In genomic region chr3:44423166-44423565, GRCm38 (mm10) we compare ENCODE assay signal across 14 mouse cellular contexts.
DNase-seq lines count a peak whose midpoint lies in the region; ATAC-seq and TF ChIP-seq lines count a peak whose summit lies in the region.
"Had no signal": no experiment of that assay in that cellular context is flagged by ENCODE, and none has a peak within 500 bp of the region (broad histone marks: within the 10 kb centered on the region; RNA-seq: fewer than 3 reads in every experiment).

No protein-coding gene starts in this region.

- no peaks in the 10 kb centered on the region for H3K4me1 ChIP-seq in lung, embryonic 15.5 days
- no peaks in the 10 kb centered on the region for H3K4me1 ChIP-seq in intestine, embryonic 15.5 days (replicated peaks)
- H3K4me1 ChIP-seq in stomach, postnatal 0 days (replicated peaks; ENCODE audit: control insufficient read depth, insufficient read depth): no peaks in the 10 kb centered on the region
- H3K4me1 ChIP-seq in hindbrain, embryonic 10.5 days (replicated peaks): no peaks in the 10 kb centered on the region
- H3K4me1 ChIP-seq: embryonic facial prominence, embryonic 15.5 days; limb, embryonic 12.5 days; neural tube, embryonic 13.5 days had no signal

- H3K27me3 ChIP-seq in lung, embryonic 15.5 days: no peaks in the 10 kb centered on the region
- no peaks in the 10 kb centered on the region for H3K27me3 ChIP-seq in intestine, embryonic 15.5 days (replicated peaks)
- H3K27me3 ChIP-seq in stomach, postnatal 0 days (ENCODE audit: control insufficient read depth, insufficient read depth, low read length): no peaks in the 10 kb centered on the region
- H3K27me3 ChIP-seq in hindbrain, embryonic 10.5 days (ENCODE audit: insufficient read depth, poor library complexity, severe bottlenecking): no peaks in the 10 kb centered on the region
- H3K27me3 ChIP-seq: embryonic facial prominence, embryonic 15.5 days; limb, embryonic 12.5 days; neural tube, embryonic 13.5 days had no signal

- no peak overlapping the region for H3K27ac ChIP-seq in lung, embryonic 15.5 days
- no peak overlapping the region for H3K27ac ChIP-seq in intestine, embryonic 15.5 days
- H3K27ac ChIP-seq in stomach, postnatal 0 days (replicated peaks): no peak overlapping the region
- H3K27ac ChIP-seq in left cerebral cortex, adult 2 months: no peak overlapping the region
- no peak overlapping the region for H3K27ac ChIP-seq in hindbrain, embryonic 10.5 days
- H3K27ac ChIP-seq: embryonic facial prominence, embryonic 15.5 days; limb, embryonic 12.5 days; neural tube, embryonic 13.5 days had no signal

- TF ChIP-seq CTCF in stomach, postnatal 0 days (IDR thresholded peaks at IDR 0.05; ENCODE audit: low read depth): no peak
- TF ChIP-seq CTCF in left cerebral cortex, adult 2 months (IDR thresholded peaks at IDR 0.05): no peak

- TF ChIP-seq EP300 in stomach, postnatal 0 days (optimal IDR thresholded peaks at IDR 0.05): no peak

- peak; percentile 35; the same call in 1 of the 2 replicates for ATAC-seq in lung, embryonic 15.5 days (ENCODE audit: borderline replicate concordance, extremely low read depth, low FRiP score, low TSS enrichment)
- ATAC-seq in intestine, embryonic 15.5 days: peak; percentile 71
- ATAC-seq in stomach, postnatal 0 days (ENCODE audit: low FRiP score, low TSS enrichment): no peak; the same call in 1 of the 2 replicates

- H3K4me3 ChIP-seq in lung, embryonic 15.5 days: no peak overlapping the region
- H3K4me3 ChIP-seq in intestine, embryonic 15.5 days (replicated peaks): no peak overlapping the region
- H3K4me3 ChIP-seq in stomach, postnatal 0 days (ENCODE audit: low read depth, low read length): no peak overlapping the region
- H3K4me3 ChIP-seq in left cerebral cortex, adult 2 months: no peak overlapping the region
- no peak overlapping the region for H3K4me3 ChIP-seq in hindbrain, embryonic 10.5 days
- H3K4me3 ChIP-seq: embryonic facial prominence, embryonic 15.5 days; limb, embryonic 12.5 days; neural tube, embryonic 13.5 days had no signal

- no peak overlapping the region for H3K4me2 ChIP-seq in lung, embryonic 15.5 days
- no peak overlapping the region for H3K4me2 ChIP-seq in intestine, embryonic 15.5 days (replicated peaks)
- no peak overlapping the region for H3K4me2 ChIP-seq in stomach, postnatal 0 days (replicated peaks; ENCODE audit: low read depth)
- H3K4me2 ChIP-seq: embryonic facial prominence, embryonic 15.5 days; limb, embryonic 12.5 days; neural tube, embryonic 13.5 days had no signal

- H3K36me3 ChIP-seq in lung, embryonic 15.5 days: no peaks in the 10 kb centered on the region
- H3K36me3 ChIP-seq in intestine, embryonic 15.5 days: no peaks in the 10 kb centered on the region
- H3K36me3 ChIP-seq in stomach, postnatal 0 days (ENCODE audit: control insufficient read depth, insufficient read depth, low read length): no peaks in the 10 kb centered on the region
- no peaks in the 10 kb centered on the region for H3K36me3 ChIP-seq in hindbrain, embryonic 10.5 days
- H3K36me3 ChIP-seq: embryonic facial prominence, embryonic 15.5 days; limb, embryonic 12.5 days; neural tube, embryonic 13.5 days had no signal

- no peak overlapping the region for H3K9ac ChIP-seq in lung, embryonic 15.5 days
- H3K9ac ChIP-seq in intestine, embryonic 15.5 days: no peak overlapping the region
- no peak overlapping the region for H3K9ac ChIP-seq in stomach, postnatal 0 days (ENCODE audit: low read length)
- H3K9ac ChIP-seq: embryonic facial prominence, embryonic 15.5 days; limb, embryonic 12.5 days; neural tube, embryonic 13.5 days had no signal

- DNase-seq in gastrocnemius, postnatal 10 days: peak; percentile 8
- DNase-seq in gastrocnemius, adult 8-10 months (ENCODE audit: low spot score in 2 of 2): no peak
- no peak for DNase-seq in lung, adult 18-20 months
- peak; percentile 15 for DNase-seq in stomach, postnatal 0 days (ENCODE audit: low spot score)
- DNase-seq in left cerebral cortex, adult 2 months (ENCODE audit: extremely low spot score in 1 of 2, low spot score in 2 of 2): no peak
- no peak for DNase-seq in hindbrain, embryonic 10.5 days (ENCODE audit: low spot score)
- DNase-seq: adrenal gland, adult 2 months; cerebellum, adult 11 months; thymus, postnatal 25 days had no signal

- 33% methylated on average over 2 of the region's 2 CpGs for WGBS in lung, embryonic 15.5 days
- 50% methylated on average over 2 of the region's 2 CpGs for WGBS in intestine, embryonic 15.5 days
- 32% methylated on average over 2 of the region's 2 CpGs for WGBS in stomach, postnatal 0 days
- 92% methylated on average over 2 of the region's 2 CpGs for WGBS in hindbrain, embryonic 10.5 days

- H3K9me3 ChIP-seq in lung, embryonic 15.5 days: no peaks in the 10 kb centered on the region
- H3K9me3 ChIP-seq in intestine, embryonic 15.5 days: no peaks in the 10 kb centered on the region
- H3K9me3 ChIP-seq in stomach, postnatal 0 days (ENCODE audit: control insufficient read depth, low read length): no peaks in the 10 kb centered on the region
- no peaks in the 10 kb centered on the region for H3K9me3 ChIP-seq in hindbrain, embryonic 10.5 days
- H3K9me3 ChIP-seq: embryonic facial prominence, embryonic 15.5 days; limb, embryonic 12.5 days; neural tube, embryonic 13.5 days had no signal

- intact Hi-C loops in left cerebral cortex, adult 2 months (cut with DNase I): no loop called here

Comparison
In these comparisons a context has a peak if more than half of its experiments do, and no peak if none do; other contexts are left out.
1. DNase-seq: peak in gastrocnemius, postnatal 10 days (single experiment) and stomach, postnatal 0 days (single experiment); none in gastrocnemius, adult 8-10 months (0 of 2), lung, adult 18-20 months (0 of 2), left cerebral cortex, adult 2 months (0 of 2) and hindbrain, embryonic 10.5 days (single experiment).